Mouse (Mus musculus): ENCODE measurements at regions not wholly inside any gene's neighbourhood (a gene's known extent, or its start where the extent isn't known, plus 50 kb on each side); places are given as distances from the start of the nearest gene placed in this dataset.

DNA sequence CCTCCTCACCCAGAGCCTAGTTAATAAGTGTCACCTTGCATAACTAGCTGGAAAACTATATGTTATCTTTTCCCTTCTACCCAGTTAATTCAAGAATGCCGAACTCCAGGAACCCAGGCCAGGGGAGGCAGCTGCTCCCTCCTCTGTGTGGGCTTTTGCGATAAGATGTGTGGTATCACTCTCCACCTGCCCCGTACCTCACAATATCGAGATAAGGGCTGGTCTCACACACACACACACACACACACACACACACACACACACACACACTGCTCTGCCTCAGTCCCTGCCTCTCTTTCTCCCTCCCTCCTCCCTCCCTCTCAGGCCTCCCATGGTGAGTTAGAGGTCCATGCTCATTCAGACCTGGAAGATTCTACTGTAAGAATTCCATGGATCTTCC is 127.1 kb downstream of the Slc38a4 start:
- H3K4me3 ChIP-seq (ENCODE audit: insufficient read depth, low read depth, low read length), result no peak overlapping the region
- no peaks in the 10 kb centered on the region for H3K4me1 ChIP-seq (ENCODE audit: control insufficient read depth, insufficient read depth, low read length)
- no peak overlapping the region for H3K27ac ChIP-seq (ENCODE audit: insufficient read depth, low read depth, low read length)
- TF ChIP-seq POLR2A (IDR thresholded peaks at IDR 0.05; ENCODE audit: insufficient read depth, low read depth, low read length), result no peak
- no peak for TF ChIP-seq CTCF (IDR thresholded peaks at IDR 0.05; ENCODE audit: insufficient read depth, low read depth, low read length)
- 97% methylated on average over 4 of the region's 4 CpGs for WGBS

DNA sequence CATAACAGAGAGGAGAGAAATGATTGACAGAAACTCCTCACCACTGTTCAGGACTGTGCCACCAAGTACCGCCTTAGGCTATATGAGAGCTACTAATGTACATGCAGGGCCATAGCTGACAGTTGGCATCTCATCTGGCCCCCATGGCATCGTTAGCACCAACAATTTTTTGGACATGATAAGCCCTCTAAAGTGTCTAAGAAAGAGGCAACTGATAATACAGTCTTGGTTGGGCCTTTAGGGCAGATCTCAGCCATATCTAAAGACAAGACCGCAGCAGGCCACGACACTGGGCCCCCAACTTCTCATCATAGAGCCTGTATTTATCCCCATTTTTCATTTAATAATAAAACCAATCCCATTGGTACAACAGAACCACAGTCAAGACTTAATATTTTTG is 128.1 kb downstream of the Slc38a4 start:
- Histone ChIP-seq H3K4me3 (ENCODE audit: insufficient read depth, low read depth, low read length) (no peak overlapping the region), H3K4me1 (ENCODE audit: control insufficient read depth, insufficient read depth, low read length) (no peaks in the 10 kb centered on the region), H3K27ac (ENCODE audit: insufficient read depth, low read depth, low read length) (no peak overlapping the region)
- no peak for TF ChIP-seq POLR2A (IDR thresholded peaks at IDR 0.05; ENCODE audit: insufficient read depth, low read depth, low read length)
- no peak for TF ChIP-seq CTCF (IDR thresholded peaks at IDR 0.05; ENCODE audit: insufficient read depth, low read depth, low read length)
- WGBS, result 90% methylated on average over 4 of the region's 4 CpGs

DNA sequence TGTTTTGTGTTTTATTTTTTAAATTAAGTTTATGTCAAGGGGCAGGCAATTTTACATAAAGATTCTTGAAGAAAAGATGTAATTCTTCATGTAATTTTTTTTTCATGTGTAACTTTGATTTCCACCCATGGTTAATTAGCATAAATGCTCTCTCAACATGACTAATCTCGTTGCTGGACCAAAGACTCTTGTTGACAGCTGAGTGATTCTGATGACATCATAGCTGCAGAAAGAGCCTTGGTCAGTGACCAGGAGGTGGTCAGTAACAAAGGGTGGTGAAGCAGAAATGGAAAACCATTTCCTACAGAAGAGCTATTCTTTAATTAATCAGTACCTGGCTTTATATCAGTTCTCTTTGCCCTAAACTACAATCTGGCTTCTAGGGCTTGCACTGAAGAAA is 129.1 kb downstream of the Slc38a4 start:
- 56% methylated on average over 1 of the region's 1 CpGs for WGBS
- TF ChIP-seq CTCF (IDR thresholded peaks at IDR 0.05; ENCODE audit: insufficient read depth, low read depth, low read length) (no peak), POLR2A (IDR thresholded peaks at IDR 0.05; ENCODE audit: insufficient read depth, low read depth, low read length) (no peak)
- no peak overlapping the region for H3K27ac ChIP-seq (ENCODE audit: insufficient read depth, low read depth, low read length)
- H3K4me1 ChIP-seq (ENCODE audit: control insufficient read depth, insufficient read depth, low read length), result no peaks in the 10 kb centered on the region
- no peak overlapping the region for H3K4me3 ChIP-seq (ENCODE audit: insufficient read depth, low read depth, low read length)

DNA sequence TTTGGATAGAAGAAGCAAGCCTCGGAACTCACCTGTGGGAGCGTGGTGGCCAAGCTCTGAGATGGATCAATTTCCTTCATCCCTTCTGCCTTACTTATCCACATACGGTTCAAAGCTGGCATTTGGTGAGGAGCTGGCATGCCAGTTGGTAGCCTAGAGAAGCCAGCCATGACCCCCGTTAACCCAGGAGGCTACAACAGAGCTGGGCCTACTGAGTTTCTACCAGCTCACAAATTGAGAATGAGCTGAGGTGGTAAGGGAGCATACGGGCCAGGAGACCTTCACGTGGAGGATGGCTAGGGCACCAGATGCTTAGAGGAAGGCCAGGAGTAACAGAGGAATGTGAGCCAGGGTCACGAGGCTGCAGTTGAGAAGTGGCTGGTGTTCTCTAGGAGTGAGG is 139.2 kb downstream of the Slc38a4 start:
- H3K4me3 ChIP-seq (ENCODE audit: insufficient read depth, low read depth, low read length), result no peak overlapping the region
- H3K4me1 ChIP-seq (ENCODE audit: control insufficient read depth, insufficient read depth, low read length), result no peaks in the 10 kb centered on the region
- WGBS, result 92% methylated on average over 7 of the region's 7 CpGs
- TF ChIP-seq CTCF (IDR thresholded peaks at IDR 0.05; ENCODE audit: insufficient read depth, low read depth, low read length) (no peak), POLR2A (IDR thresholded peaks at IDR 0.05; ENCODE audit: insufficient read depth, low read depth, low read length) (no peak)
- H3K27ac ChIP-seq (ENCODE audit: insufficient read depth, low read depth, low read length), result no peak overlapping the region

DNA sequence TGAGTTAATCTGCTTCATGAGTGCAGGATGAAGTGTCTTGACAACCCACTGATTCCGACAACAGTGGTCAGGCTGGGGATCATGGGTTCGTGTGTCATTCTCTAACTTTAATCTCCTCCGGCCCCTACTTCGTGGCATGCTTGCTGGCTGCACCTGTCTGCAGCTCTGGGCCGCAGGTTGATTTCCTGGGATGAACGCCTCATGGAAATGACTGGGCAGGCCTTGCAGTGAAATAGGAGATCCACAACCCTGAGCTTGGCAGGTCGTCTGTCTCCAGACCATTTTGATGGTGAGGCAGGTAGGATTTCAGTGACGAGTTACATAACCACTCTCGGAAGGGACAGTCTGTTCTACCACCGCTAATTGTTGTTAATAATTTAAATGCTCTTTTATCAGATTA is 140.2 kb downstream of the Slc38a4 start:
- TF ChIP-seq CTCF (IDR thresholded peaks at IDR 0.05; ENCODE audit: insufficient read depth, low read depth, low read length), result no peak
- TF ChIP-seq POLR2A (IDR thresholded peaks at IDR 0.05; ENCODE audit: insufficient read depth, low read depth, low read length), result no peak
- Histone ChIP-seq H3K27ac (ENCODE audit: insufficient read depth, low read depth, low read length) (no peak overlapping the region), H3K4me3 (ENCODE audit: insufficient read depth, low read depth, low read length) (no peak overlapping the region), H3K4me1 (ENCODE audit: control insufficient read depth, insufficient read depth, low read length) (no peaks in the 10 kb centered on the region)
- 88% methylated on average over 10 of the region's 10 CpGs for WGBS

DNA sequence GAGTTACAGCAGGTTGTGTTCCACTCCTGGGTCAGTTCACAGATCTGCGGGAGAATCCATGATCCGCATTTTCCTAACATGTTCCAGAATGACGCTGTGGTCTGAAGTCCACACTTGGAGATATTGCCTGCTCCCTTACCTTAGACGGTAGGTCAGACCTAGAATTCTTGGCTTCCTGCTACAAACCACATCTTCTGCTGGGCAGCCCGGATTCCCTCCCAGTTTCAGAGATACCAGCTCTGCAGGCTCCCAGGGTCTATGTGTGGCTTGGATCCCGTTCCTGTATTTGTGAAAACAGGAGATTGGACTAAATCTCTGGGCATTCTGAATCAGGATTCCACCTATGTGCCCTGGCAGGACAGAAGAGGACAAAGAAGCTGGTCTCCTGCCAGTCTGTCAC is 140.8 kb downstream of the Slc38a4 start:
- TF ChIP-seq CTCF (IDR thresholded peaks at IDR 0.05; ENCODE audit: insufficient read depth, low read depth, low read length), result no peak
- no peak for TF ChIP-seq POLR2A (IDR thresholded peaks at IDR 0.05; ENCODE audit: insufficient read depth, low read depth, low read length)
- no peaks in the 10 kb centered on the region for H3K4me1 ChIP-seq (ENCODE audit: control insufficient read depth, insufficient read depth, low read length)
- no peak overlapping the region for H3K4me3 ChIP-seq (ENCODE audit: insufficient read depth, low read depth, low read length)
- H3K27ac ChIP-seq (ENCODE audit: insufficient read depth, low read depth, low read length), result no peak overlapping the region
- WGBS, result 90% methylated on average over 6 of the region's 6 CpGs

DNA sequence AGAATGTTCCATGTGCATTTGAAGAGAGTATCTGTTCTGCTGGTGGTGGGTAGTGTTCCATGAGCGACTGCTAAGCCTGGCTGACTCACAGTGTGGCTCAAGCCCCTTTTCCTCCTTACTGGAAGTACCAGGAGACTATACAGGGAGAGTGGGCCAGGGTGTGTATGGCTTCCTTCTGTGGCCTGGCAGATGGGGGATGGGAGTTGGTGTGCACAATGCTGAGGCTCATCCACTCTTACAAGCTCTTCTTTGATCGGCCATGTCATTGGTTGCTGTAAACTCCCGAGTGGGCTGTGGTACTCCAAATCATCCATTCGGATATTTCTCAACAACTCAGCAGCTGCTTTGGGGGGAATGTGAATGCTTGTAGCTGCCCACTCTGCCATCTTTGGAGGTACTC is 150.2 kb downstream of the Slc38a4 start:
- Histone ChIP-seq H3K27ac (ENCODE audit: insufficient read depth, low read depth, low read length) (no peak overlapping the region), H3K4me3 (ENCODE audit: insufficient read depth, low read depth, low read length) (no peak overlapping the region), H3K4me1 (ENCODE audit: control insufficient read depth, insufficient read depth, low read length) (no peaks in the 10 kb centered on the region)
- TF ChIP-seq POLR2A (IDR thresholded peaks at IDR 0.05; ENCODE audit: insufficient read depth, low read depth, low read length), result no peak
- no peak for TF ChIP-seq CTCF (IDR thresholded peaks at IDR 0.05; ENCODE audit: insufficient read depth, low read depth, low read length)
- 88% methylated on average over 4 of the region's 4 CpGs for WGBS

DNA sequence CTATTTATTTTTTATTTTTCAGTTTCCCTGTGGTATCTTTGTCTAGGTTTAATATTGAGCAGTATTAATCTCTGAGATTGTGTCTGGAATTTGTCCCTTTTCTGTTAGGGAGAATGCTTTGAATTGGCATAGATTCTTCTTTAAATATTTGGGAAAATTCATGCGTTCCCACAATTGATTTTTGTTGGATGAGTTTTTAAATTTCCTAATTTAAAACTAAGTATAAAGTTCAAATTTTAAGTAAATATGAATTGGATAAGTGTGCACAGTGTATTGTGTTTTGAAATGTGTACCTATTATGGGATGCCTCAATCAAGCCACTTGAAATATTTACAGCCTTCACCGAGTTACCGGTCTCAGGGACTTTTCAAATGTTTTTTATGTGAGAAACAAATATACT is 152.3 kb downstream of the Slc38a4 start:
- Histone ChIP-seq H3K4me3 (ENCODE audit: insufficient read depth, low read depth, low read length) (no peak overlapping the region), H3K27ac (ENCODE audit: insufficient read depth, low read depth, low read length) (no peak overlapping the region), H3K4me1 (ENCODE audit: control insufficient read depth, insufficient read depth, low read length) (no peaks in the 10 kb centered on the region)
- TF ChIP-seq CTCF (IDR thresholded peaks at IDR 0.05; ENCODE audit: insufficient read depth, low read depth, low read length), result no peak
- no peak for TF ChIP-seq POLR2A (IDR thresholded peaks at IDR 0.05; ENCODE audit: insufficient read depth, low read depth, low read length)
- 93% methylated on average over 3 of the region's 3 CpGs for WGBS

DNA sequence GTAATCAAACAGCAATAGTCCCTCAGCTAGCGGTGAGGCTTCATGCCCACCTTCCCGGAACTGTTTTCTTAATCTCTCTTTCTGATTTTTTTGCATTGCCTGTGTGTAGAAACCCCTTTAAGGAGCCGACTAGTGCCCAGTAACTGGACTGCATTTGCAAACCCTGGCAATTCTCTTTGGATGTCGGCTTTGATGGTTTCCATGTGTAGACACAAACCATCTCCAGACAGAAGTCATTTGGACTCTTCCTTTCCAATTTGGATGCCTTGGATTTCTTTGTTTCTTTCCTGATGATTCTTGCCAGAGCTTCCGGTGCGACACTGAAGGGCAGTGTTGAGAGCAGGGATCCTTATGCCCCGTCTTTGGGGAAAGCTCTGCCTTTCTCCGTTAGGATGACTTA is 153.0 kb downstream of the Slc38a4 start:
- Histone ChIP-seq H3K4me1 (ENCODE audit: control insufficient read depth, insufficient read depth, low read length) (no peaks in the 10 kb centered on the region), H3K27ac (ENCODE audit: insufficient read depth, low read depth, low read length) (no peak overlapping the region), H3K4me3 (ENCODE audit: insufficient read depth, low read depth, low read length) (no peak overlapping the region)
- TF ChIP-seq POLR2A (IDR thresholded peaks at IDR 0.05; ENCODE audit: insufficient read depth, low read depth, low read length), result no peak
- 79% methylated on average over 8 of the region's 8 CpGs for WGBS

DNA sequence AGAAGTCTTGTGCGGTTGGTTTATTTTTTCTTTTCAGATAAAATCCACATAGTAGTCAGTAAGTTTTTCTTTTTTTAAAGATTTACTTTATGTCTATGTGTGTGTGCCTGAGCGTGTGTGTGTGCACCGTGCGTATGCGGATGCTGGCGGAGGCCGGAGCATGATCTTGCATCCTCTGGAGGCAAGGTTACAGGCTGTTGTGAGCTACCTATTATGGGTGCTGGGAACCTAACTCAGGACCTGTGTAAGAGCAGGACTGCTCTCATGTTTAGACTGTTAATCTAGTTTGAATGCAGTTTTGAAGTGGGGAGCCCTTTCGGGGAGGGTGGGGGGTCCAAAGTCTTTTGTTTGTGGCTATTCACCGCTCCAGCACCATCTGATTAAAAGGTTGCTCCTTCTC is 154.1 kb downstream of the Slc38a4 start:
- H3K27ac ChIP-seq (ENCODE audit: insufficient read depth, low read depth, low read length), result no peak overlapping the region
- TF ChIP-seq POLR2A (IDR thresholded peaks at IDR 0.05; ENCODE audit: insufficient read depth, low read depth, low read length) (no peak), CTCF (IDR thresholded peaks at IDR 0.05; ENCODE audit: insufficient read depth, low read depth, low read length) (no peak)
- no peak overlapping the region for H3K4me3 ChIP-seq (ENCODE audit: insufficient read depth, low read depth, low read length)
- WGBS, result 93% methylated on average over 9 of the region's 9 CpGs
- H3K4me1 ChIP-seq (ENCODE audit: control insufficient read depth, insufficient read depth, low read length), result no peaks in the 10 kb centered on the region

All from olfactory bulb, adult 2 months (tissue).